Comparison of ENCODE assay signal across 8 mouse cellular contexts in genomic region chr13:89739696-89740242, GRCm38 (mm10). TPM values are rescaled to one million over a fixed set of nuclear protein-coding genes. Genes with fewer than 3 reads are reported as not detected.
DNase-seq lines count a peak whose midpoint lies in the region; ATAC-seq and TF ChIP-seq lines count a peak whose summit lies in the region.

No protein-coding gene starts in this region.

- TF ChIP-seq CTCF in intestine, postnatal 0 days (IDR thresholded peaks at IDR 0.05; ENCODE audit: low read depth), result no peak

- under 1% methylated on average over 24 of the region's 24 CpGs for WGBS in intestine, postnatal 0 days

- H3K4me1 ChIP-seq in erythroblast, embryonic 14.5 days (ENCODE audit: control insufficient read depth), result peaks cover 12% of the 10 kb centered on the region
- 0 out of 2 replicates have a peak, but pooled peaks cover 12% of the 10 kb centered on the region for H3K4me1 ChIP-seq in intestine, postnatal 0 days (replicated peaks; ENCODE audit: control insufficient read depth, insufficient read depth, low read length)

- peak overlapping the region; percentile 42; the same call in 1 of the 2 replicates for H3K9ac ChIP-seq in intestine, postnatal 0 days (ENCODE audit: low read depth, low read length)

- H3K27ac ChIP-seq in intestine, postnatal 0 days (ENCODE audit: low read depth, low read length), result peak overlapping the region; percentile 58

- peak overlapping the region; percentile 84 for H3K4me2 ChIP-seq in intestine, postnatal 0 days (replicated peaks; ENCODE audit: low read depth)

- H3K27me3 ChIP-seq in erythroblast, embryonic 14.5 days (ENCODE audit: control insufficient read depth), result peaks cover 65% of the 10 kb centered on the region
- peaks cover 13% of the 10 kb centered on the region for H3K27me3 ChIP-seq in intestine, postnatal 0 days (replicated peaks; ENCODE audit: control insufficient read depth, insufficient read depth, low read length)

- no peak for ATAC-seq in erythroblast, adult 5-6 weeks (replicated peaks; ENCODE audit: low FRiP score, poor library complexity, severe bottlenecking)
- peak; percentile 21; the same call in 1 of the 2 replicates for ATAC-seq in intestine, postnatal 0 days

- H3K9me3 ChIP-seq in erythroblast, embryonic 14.5 days (ENCODE audit: control insufficient read depth, low read length), result no peaks in the 10 kb centered on the region; the same call in 1 of the 2 replicates
- no peaks in the 10 kb centered on the region for H3K9me3 ChIP-seq in intestine, postnatal 0 days (ENCODE audit: control insufficient read depth)

- DNase-seq in thymus, postnatal 36 days, result peak; percentile 8 to 10
- DNase-seq in thymus, postnatal 14 days, result no peak
- peak; percentile 64 for DNase-seq in neural tube, embryonic 10.5 days (ENCODE audit: extremely low spot score, low spot score)
- no peak for DNase-seq in layer of hippocampus, postnatal 25 days (ENCODE audit: extremely low spot score in 1 of 2, low spot score in 1 of 2)
- no peak for DNase-seq in urinary bladder, postnatal 14 days (ENCODE audit: low spot score)

- H3K36me3 ChIP-seq in erythroblast, embryonic 14.5 days (ENCODE audit: control insufficient read depth), result no peaks in the 10 kb centered on the region
- H3K36me3 ChIP-seq in intestine, postnatal 0 days (ENCODE audit: control insufficient read depth, insufficient read depth), result no peaks in the 10 kb centered on the region

- H3K4me3 ChIP-seq in erythroblast, embryonic 14.5 days (replicated peaks), result peak overlapping the region; percentile 49
- H3K4me3 ChIP-seq in intestine, postnatal 0 days (ENCODE audit: low read depth, low read length), result peak overlapping the region; percentile 54

RNA-seq across cellular contexts. Expression of gene Vcan, which starts 2.5 kb away (rescaled TPM):
- polyA plus RNA-seq in erythroblast, embryonic 14.5 days (2012), result not detected in 2 replicates
- total RNA-seq in erythroblast, adult 5-6 weeks (2015; ENCODE audit: low replicate concordance), result 2.7 and 11.3 TPM in 2 replicates
- total RNA-seq in erythroblast, adult 5-6 weeks (2017; ENCODE audit: low replicate concordance), result 0.98 and 2.0 TPM in 2 replicates
- 4.4 and 5.0 TPM in 2 replicates for polyA plus RNA-seq in intestine, postnatal 0 days (2015; fragmentation: Nextera tagmentation; extraction: Ambion mirVana)
- total RNA-seq in layer of hippocampus, postnatal 25 days (2021), result 10 to 100 TPM; 17.5 to 17.7 TPM

Comparison
In these comparisons a context has a peak if more than half of its experiments do, and no peak if none do; other contexts are left out.
1. DNase-seq: peak in thymus, postnatal 36 days (2 of 2) and neural tube, embryonic 10.5 days (single experiment); none in thymus, postnatal 14 days (single experiment), layer of hippocampus, postnatal 25 days (0 of 2) and urinary bladder, postnatal 14 days (single experiment).